Mouse (Mus musculus) hindlimb bud, embryonic 11.5 days (tissue): ENCODE measurements around the gene Plscr1.

Experiments used
- DNase-seq: peaks from one replicate; pipeline ENCODE4 v3.0.0-alpha.2; 2012; ENCODE audit warnings: low read depth, low spot score; ENCODE audit errors: extremely low spot score

Gene Plscr1

GRCm38 (mm10) chr9:92249447-92249852 lies at the start of gene Plscr1:
Gene Plscr1, plus strand, starts transcription at chr9:92249750.
- DNase-seq: no peak

DNA sequence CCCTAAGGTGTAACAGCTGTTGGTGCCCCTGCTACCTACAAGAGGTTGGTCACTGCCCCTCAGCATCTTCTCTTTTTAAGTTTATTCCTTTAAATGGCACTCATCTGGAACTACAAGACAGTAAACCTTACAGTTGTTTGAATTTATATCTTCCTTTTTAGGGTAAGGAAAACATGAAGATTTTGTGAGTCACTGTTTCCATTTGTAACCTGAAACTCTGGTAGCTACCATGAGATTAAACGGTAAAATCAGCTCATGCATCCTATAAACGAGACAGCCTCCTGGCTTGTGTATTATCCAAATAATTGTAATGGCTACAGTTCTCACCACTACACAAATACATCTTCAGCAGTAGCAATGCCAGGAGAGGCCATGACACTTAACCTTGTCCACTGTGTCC lies 45.2 kb upstream of the Plscr1 start:
- DNase-seq: no peak

DNA sequence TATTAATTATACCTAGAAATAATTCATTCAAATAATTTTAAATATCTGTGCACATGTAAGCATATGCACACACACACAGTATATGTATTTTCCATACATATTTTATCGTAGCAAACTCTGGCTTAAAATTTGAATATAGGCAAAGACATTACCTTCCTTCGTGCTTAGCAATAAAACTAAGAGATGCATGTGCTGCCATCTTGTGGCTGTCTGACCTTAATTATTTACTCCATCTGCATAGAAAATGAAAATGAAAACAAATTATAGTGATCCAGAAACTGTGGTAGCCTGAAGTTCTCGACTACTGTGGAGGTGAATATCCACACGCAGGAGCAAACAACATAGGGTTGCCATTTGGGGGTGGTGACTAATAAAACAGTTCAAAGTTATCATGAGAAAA lies 42.2 kb upstream of the Plscr1 start:
- no peak for DNase-seq

DNA sequence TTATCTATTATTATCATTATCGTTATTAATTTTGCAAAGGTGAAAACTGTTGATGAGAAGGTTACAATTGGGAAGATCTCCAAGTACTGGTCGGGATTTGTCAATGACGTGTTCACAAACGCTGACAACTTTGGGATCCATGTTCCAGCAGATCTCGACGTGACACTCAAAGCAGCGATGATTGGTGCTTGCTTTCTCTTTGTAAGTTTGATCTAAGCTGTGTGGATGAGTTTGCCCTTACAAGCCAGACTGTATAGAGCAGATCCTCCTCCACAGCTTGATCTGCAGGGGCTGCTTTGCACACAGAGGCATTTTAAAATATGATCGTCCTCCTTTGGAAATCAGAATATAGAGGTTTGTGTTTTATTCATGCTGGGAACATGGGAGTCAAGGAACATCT lies 41.8 kb upstream of the Plscr1 start:
- DNase-seq: no peak

DNA sequence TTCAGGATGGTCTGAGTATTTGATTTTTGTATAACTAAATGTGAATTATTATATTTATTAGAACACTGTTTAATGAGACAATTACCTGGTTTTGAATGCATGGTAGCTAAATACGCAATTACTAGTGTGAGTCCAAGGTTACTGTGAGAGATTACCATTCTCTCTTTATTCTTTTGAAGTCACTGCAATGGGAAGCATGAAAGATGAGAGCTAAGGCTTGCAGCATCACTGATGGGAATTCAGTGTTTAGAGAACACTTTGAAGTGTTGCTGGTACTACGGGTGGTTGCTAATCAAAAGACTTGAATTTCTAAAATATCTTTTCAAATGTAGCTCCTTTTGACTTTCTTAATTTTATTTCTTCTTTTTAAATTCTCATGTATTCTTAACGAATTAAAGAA lies 39.7 kb upstream of the Plscr1 start:
- DNase-seq: no peak

DNA sequence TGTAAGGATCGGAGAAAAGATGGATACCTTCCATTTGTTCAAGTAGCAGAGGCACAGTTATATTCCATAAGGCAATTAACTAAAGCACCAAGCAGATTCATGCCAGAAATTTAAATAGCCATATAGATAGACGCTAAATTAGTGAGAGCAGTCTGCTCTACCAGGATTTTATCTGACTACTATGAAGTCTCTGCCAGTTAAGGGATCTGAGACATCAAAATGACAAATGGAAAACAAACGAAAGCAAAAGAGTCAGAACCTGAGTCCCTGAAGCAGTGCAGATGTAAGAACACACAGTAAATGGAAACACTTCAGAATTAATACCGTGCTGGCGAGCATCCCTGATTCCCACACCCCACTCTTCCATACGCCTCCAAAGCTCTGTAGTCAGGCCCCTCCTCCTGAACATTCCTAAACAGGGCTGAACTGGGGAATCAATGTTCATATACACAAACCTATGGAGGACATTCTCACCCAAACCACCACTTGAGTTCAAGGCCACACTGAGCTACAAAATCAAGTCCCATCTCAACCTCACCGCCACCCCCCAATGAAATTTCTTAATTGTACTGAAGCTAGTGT lies 39.1 kb upstream of the Plscr1 start:
- no peak for DNase-seq

DNA sequence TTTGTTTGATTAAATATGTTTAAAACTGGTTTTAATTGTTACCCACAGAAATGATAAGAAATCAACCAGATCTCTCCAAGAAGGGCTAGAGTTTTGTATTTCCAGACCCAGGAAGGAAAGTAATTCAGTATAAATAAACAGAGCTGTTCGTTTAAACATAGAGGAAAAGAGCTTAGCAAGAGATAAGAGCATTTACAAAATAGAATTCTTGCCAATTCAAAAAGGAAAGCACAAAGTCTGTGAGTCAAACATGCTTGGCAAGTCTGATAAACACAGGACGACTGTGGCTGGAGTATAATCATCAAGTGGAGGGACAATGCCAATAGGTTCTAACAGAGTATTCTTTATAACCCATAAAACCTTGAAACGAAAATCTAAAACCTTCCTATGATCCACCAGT lies 38.5 kb upstream of the Plscr1 start:
- no peak for DNase-seq

DNA sequence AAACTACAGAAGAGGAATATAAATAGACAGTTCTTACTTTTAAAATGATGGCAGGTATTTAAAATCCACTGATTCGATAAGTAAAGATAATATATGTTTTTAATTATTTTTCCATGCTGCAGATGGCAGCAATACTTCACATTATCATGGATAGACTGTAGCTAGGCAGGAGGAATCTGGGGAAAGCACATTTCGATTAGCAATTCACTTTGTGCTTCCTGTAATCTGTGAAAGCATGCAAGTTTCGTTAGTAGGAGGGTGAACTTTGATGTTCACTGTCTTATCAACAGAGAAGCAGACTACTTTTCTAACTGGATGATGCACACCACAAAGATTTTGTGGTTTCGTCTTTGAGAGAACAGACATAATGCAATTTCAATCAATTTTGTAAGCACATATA lies 32.1 kb upstream of the Plscr1 start:
- no peak for DNase-seq

GRCm38 (mm10) chr9:92217896-92218295 lies 31.7 kb upstream of the Plscr1 start:
- DNase-seq: no peak

DNA sequence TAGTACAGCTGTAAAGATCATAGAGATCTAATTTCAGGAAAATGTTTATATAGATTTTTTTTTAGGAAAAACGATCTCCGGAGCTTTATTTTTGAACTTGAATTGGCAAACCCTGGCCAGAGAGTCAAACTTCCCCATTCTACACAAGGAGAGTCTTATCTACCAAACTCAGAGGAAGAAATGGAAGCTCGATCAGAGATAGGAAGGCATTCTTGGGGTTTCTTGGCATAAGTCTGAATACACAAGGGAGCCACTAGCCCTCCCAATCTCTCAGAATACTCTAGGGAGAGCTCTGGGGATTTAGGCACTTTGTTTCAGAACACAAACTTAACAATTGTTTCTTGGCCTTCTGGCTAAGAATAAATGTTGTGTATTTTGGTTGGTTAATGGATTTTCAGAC lies 29.4 kb upstream of the Plscr1 start:
- DNase-seq: no peak

DNA sequence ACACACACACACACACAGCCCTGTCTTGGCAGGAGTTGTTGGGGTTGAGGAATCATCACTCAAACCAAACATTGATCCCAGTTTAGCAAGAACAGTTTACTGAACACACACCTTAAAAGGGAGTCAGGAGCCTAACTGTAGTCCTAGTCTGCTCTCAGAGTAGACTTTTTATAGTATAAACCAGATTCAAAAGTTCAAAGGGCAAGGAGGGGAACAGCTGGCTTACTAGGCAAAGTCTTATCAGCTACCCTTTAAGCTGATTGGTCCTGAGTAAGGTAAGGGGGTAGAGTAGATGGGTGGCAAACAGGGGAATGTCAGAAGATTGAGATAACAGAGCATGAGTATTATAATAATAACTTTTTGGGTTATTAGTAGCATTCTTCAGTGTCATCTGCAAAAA lies 28.1 kb upstream of the Plscr1 start:
- DNase-seq: no peak

- DNase-seq: no peak
Observed at GRCm38 (mm10) chr9:92224598-92225231, 24.8 kb upstream of the Plscr1 start.

DNA sequence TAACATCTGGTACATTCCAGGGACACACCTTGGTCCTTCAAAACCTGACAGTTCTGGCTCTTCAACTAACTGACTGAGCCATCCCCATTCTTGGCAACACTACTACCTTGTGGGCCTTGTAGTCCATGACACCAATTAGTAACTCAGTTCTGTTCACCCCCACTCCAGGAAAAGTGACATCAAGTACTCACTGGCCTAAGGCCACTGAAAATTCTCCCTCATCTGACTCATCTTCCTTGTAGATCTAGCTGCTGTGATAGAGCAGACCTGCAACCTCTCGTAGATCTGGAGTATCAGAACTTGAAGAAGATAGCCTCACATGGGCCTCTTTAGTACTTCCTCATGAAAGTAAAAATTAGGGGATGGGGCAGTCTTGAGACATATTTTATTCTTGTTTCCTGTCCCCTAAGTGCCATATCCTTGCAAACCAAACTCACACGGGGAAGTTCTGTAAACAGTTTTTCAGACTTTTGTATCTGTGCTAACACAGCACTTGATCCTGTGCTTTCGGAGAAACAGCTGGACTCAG lies 23.4 kb upstream of the Plscr1 start:
- no peak for DNase-seq

DNA sequence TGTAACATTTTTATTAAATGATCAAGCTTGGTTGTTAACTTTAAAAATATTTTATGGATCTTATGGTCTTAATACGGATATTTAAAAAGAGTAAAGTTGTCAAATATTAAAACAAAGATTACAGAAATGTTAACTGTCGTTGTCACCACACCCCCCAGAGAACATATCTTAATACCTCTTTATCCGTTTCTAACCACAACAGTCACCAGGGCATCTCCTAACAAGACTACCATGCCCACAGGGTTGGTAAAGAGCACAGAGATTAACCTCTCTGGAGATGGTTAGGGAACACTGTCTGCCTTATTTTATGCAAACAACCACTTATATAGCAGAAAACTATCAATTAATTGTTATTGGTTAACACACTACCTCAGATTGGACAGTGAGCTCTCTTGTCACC lies 22.8 kb upstream of the Plscr1 start:
- DNase-seq: no peak

DNA sequence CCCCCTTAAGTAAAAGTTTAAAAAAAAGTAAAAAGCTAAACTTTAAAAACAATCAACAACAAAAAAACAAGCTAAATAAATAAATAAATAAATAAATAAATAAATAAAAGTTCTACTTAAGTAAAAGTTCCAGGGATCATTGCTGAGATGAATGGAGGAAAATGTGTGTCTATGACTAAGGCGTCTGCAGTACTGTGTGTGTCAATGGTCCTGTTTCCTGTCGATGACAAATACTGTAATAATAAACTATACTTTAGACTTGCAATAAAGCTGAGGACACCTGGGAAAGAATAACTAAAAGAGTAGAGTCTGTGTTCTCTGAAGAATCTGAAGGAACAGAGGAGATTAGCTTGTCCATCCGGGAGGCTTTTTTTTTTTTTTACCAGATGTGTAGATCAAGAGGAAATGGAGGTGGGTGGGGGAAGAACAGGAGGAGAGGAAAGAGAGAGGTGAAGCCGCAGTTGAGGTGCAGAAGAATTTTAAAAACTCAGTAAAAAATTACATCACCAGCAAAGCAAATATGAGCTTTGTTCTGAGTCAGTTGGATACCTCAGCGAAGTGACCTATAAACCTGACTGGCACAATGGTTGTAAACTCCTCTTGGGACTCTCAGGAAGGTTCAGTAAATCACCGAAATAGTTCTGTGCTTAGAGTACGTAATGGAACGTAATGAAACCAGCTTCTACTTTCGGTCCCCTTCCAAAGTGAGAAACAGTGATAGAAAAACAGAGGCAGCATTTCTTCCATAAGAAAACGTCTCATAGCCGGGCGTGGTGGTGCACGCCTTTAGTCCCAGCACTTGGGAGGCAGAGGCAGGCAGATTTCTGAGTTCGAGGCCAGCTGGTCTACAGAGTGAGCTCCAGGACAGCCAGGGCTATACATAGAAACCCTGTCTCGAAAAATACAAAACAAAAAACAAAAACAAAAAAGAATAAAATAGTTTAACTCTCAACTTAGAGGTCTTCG lies 20.4 kb upstream of the Plscr1 start:
- DNase-seq: no peak

DNA sequence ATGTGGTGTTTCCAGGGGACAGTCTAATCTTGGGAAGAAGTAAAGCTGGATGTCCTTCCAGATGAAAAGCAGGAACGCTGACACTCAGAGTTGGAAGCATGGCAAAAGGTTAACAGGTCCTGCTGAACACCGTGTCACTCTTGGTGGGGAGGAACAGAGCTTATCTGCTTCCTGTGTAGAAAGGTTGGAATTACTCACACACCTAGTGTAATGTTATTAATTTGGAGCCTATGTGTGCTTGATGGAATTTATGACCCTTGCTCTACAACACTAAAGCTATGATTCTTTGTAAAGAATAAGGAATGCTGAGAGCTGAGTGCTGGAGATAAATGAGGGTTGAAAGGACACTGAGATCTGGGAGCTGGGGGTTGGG lies 19.7 kb upstream of the Plscr1 start:
- no peak for DNase-seq

DNA sequence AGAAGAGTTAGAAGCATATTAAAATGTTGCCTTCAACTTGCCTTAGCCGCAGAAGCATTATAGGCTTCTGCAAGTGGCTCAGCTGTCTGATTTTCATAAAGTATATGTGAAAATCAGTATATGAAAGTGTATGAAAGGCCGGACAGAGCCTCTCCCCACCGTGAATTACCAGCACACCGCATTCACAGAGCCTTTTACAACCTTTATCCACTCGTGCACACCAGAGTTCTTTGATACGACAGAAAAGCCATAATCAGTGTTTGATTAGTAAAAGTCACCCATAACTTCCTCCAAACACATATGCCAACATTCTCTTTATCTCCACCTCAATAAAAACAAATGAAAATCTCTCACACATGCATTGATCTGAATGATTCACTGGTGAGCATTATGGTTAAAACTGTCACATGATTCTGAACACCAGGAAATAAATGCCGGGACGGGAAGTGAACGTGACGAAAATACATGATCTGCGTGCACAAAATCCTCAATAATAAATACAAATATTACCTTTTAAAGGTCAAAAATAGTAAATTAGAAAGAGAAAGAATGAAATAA lies 14.6 kb upstream of the Plscr1 start:
- no peak for DNase-seq

- DNase-seq: no peak
Observed at GRCm38 (mm10) chr9:92248773-92249446, 640 bp upstream of the Plscr1 start.

- peak; percentile 33 for DNase-seq
Observed at GRCm38 (mm10) chr9:92249987-92250772, 630 bp downstream of the Plscr1 start.

GRCm38 (mm10) chr9:92252718-92253117 lies 3.2 kb downstream of the Plscr1 start:
- no peak for DNase-seq
